Mouse (Mus musculus): ENCODE measurements at regions not wholly inside any gene's neighbourhood (a gene's known extent, or its start where the extent isn't known, plus 50 kb on each side); places are given as distances from the start of the nearest gene placed in this dataset.
A peak's percentile ranks its signal among the peaks of the same experiment; 100 is the strongest.

- Histone ChIP-seq H3K4me3 (ENCODE audit: low read depth, low read length) (no peak overlapping the region), H3K9ac (ENCODE audit: low read length) (no peak overlapping the region), H3K27ac (ENCODE audit: low read depth) (no peak overlapping the region), H3K4me1 (replicated peaks; ENCODE audit: control insufficient read depth, insufficient read depth, low read length) (no peaks in the 10 kb centered on the region), H3K9me3 (ENCODE audit: control insufficient read depth, low read length) (no peaks in the 10 kb centered on the region), H3K27me3 (replicated peaks; ENCODE audit: control insufficient read depth, insufficient read depth, low read length) (no peaks in the 10 kb centered on the region), H3K36me3 (ENCODE audit: control insufficient read depth, insufficient read depth, low read length) (no peaks in the 10 kb centered on the region), H3K4me2 (ENCODE audit: low read length) (no peak overlapping the region)
- DNase-seq (ENCODE audit: low spot score) (no peak), ATAC-seq (replicated peaks; ENCODE audit: low FRiP score, low TSS enrichment, low read depth) (no peak)
- 59% methylated on average over 2 of the region's 2 CpGs for WGBS
Measured at GRCm38 (mm10) chr13:99741981-99742380, 158.9 kb downstream of the Cartpt start.

- no peak for DNase-seq (ENCODE audit: low spot score)
- ATAC-seq (replicated peaks; ENCODE audit: low FRiP score, low TSS enrichment, low read depth), result no peak
Measured at GRCm38 (mm10) chr13:99739420-99739819, 161.5 kb downstream of the Cartpt start.

GRCm38 (mm10) chr13:99737271-99737670 is 163.6 kb downstream of the Cartpt start:
- Histone ChIP-seq H3K27ac (ENCODE audit: low read depth) (no peak overlapping the region), H3K4me2 (ENCODE audit: low read length) (no peak overlapping the region), H3K27me3 (replicated peaks; ENCODE audit: control insufficient read depth, insufficient read depth, low read length) (no peaks in the 10 kb centered on the region), H3K4me3 (ENCODE audit: low read depth, low read length) (no peak overlapping the region), H3K36me3 (ENCODE audit: control insufficient read depth, insufficient read depth, low read length) (no peaks in the 10 kb centered on the region), H3K9ac (ENCODE audit: low read length) (no peak overlapping the region), H3K4me1 (replicated peaks; ENCODE audit: control insufficient read depth, insufficient read depth, low read length) (no peaks in the 10 kb centered on the region), H3K9me3 (ENCODE audit: control insufficient read depth, low read length) (no peaks in the 10 kb centered on the region)
- 88% methylated on average over 3 of the region's 3 CpGs for WGBS
- no peak for ATAC-seq (replicated peaks; ENCODE audit: low FRiP score, low TSS enrichment, low read depth)
- DNase-seq (ENCODE audit: low spot score), result no peak

More at GRCm38 (mm10) chr13:99739420-99739819, 161.5 kb downstream of the Cartpt start:
- no peak overlapping the region for H3K4me2 ChIP-seq (ENCODE audit: low read length)
- no peaks in the 10 kb centered on the region for H3K36me3 ChIP-seq (ENCODE audit: control insufficient read depth, insufficient read depth, low read length)
- H3K27ac ChIP-seq (ENCODE audit: low read depth), result no peak overlapping the region
- no peaks in the 10 kb centered on the region for H3K9me3 ChIP-seq (ENCODE audit: control insufficient read depth, low read length)
- 59% methylated on average over 1 of the region's 1 CpGs for WGBS
- no peak overlapping the region for H3K4me3 ChIP-seq (ENCODE audit: low read depth, low read length)
- no peaks in the 10 kb centered on the region for H3K27me3 ChIP-seq (replicated peaks; ENCODE audit: control insufficient read depth, insufficient read depth, low read length)
- no peaks in the 10 kb centered on the region for H3K4me1 ChIP-seq (replicated peaks; ENCODE audit: control insufficient read depth, insufficient read depth, low read length)
- H3K9ac ChIP-seq (ENCODE audit: low read length), result no peak overlapping the region

GRCm38 (mm10) chr13:99729145-99729544 is 171.7 kb downstream of the Cartpt start:
- Histone ChIP-seq H3K27ac (ENCODE audit: low read depth) (peak overlapping the region; percentile 25; the same call in 1 of the 2 replicates), H3K4me2 (ENCODE audit: low read length) (no peak overlapping the region), H3K4me3 (ENCODE audit: low read depth, low read length) (no peak overlapping the region), H3K9me3 (ENCODE audit: control insufficient read depth, low read length) (no peaks in the 10 kb centered on the region), H3K4me1 (replicated peaks; ENCODE audit: control insufficient read depth, insufficient read depth, low read length) (peaks cover 8% of the 10 kb centered on the region), H3K27me3 (replicated peaks; ENCODE audit: control insufficient read depth, insufficient read depth, low read length) (no peaks in the 10 kb centered on the region), H3K9ac (ENCODE audit: low read length) (no peak overlapping the region), H3K36me3 (ENCODE audit: control insufficient read depth, insufficient read depth, low read length) (no peaks in the 10 kb centered on the region)
- ATAC-seq (replicated peaks; ENCODE audit: low FRiP score, low TSS enrichment, low read depth) (peak; percentile 32; the same call in 1 of the 2 replicates), DNase-seq (ENCODE audit: low spot score) (no peak)
- 21% methylated on average over 5 of the region's 5 CpGs for WGBS

GRCm38 (mm10) chr13:99724245-99724644 is 176.6 kb downstream of the Cartpt start:
- 46% methylated on average over 7 of the region's 7 CpGs for WGBS
- DNase-seq (ENCODE audit: low spot score) (no peak), ATAC-seq (replicated peaks; ENCODE audit: low FRiP score, low TSS enrichment, low read depth) (no peak)
- Histone ChIP-seq H3K27ac (ENCODE audit: low read depth) (no peak overlapping the region), H3K4me1 (replicated peaks; ENCODE audit: control insufficient read depth, insufficient read depth, low read length) (peaks cover 6% of the 10 kb centered on the region), H3K27me3 (replicated peaks; ENCODE audit: control insufficient read depth, insufficient read depth, low read length) (no peaks in the 10 kb centered on the region), H3K36me3 (ENCODE audit: control insufficient read depth, insufficient read depth, low read length) (no peaks in the 10 kb centered on the region), H3K9ac (ENCODE audit: low read length) (no peak overlapping the region), H3K4me2 (ENCODE audit: low read length) (no peak overlapping the region), H3K4me3 (ENCODE audit: low read depth, low read length) (no peak overlapping the region), H3K9me3 (ENCODE audit: control insufficient read depth, low read length) (no peaks in the 10 kb centered on the region)

GRCm38 (mm10) chr13:99723237-99723981 is 177.5 kb downstream of the Cartpt start:
- no peak for DNase-seq (ENCODE audit: low spot score)
- ATAC-seq (replicated peaks; ENCODE audit: low FRiP score, low TSS enrichment, low read depth), result no peak
- no peaks in the 10 kb centered on the region for H3K4me1 ChIP-seq (replicated peaks; ENCODE audit: control insufficient read depth, insufficient read depth, low read length)
- no peaks in the 10 kb centered on the region for H3K36me3 ChIP-seq (ENCODE audit: control insufficient read depth, insufficient read depth, low read length)
- 79% methylated on average over 5 of the region's 5 CpGs for WGBS
- no peaks in the 10 kb centered on the region for H3K9me3 ChIP-seq (ENCODE audit: control insufficient read depth, low read length)
- H3K9ac ChIP-seq (ENCODE audit: low read length), result no peak overlapping the region
- no peaks in the 10 kb centered on the region for H3K27me3 ChIP-seq (replicated peaks; ENCODE audit: control insufficient read depth, insufficient read depth, low read length)
- no peak overlapping the region for H3K4me3 ChIP-seq (ENCODE audit: low read depth, low read length)
- H3K4me2 ChIP-seq (ENCODE audit: low read length), result no peak overlapping the region
- no peak overlapping the region for H3K27ac ChIP-seq (ENCODE audit: low read depth)

GRCm38 (mm10) chr13:99720566-99720965 is 180.3 kb downstream of the Cartpt start:
- H3K4me2 ChIP-seq (ENCODE audit: low read length), result no peak overlapping the region
- WGBS, result 59% methylated on average over 3 of the region's 3 CpGs
- no peak overlapping the region for H3K9ac ChIP-seq (ENCODE audit: low read length)
- H3K4me1 ChIP-seq (replicated peaks; ENCODE audit: control insufficient read depth, insufficient read depth, low read length), result no peaks in the 10 kb centered on the region
- H3K9me3 ChIP-seq (ENCODE audit: control insufficient read depth, low read length), result no peaks in the 10 kb centered on the region
- H3K36me3 ChIP-seq (ENCODE audit: control insufficient read depth, insufficient read depth, low read length), result no peaks in the 10 kb centered on the region
- ATAC-seq (replicated peaks; ENCODE audit: low FRiP score, low TSS enrichment, low read depth) (no peak), DNase-seq (ENCODE audit: low spot score) (no peak)
- H3K27me3 ChIP-seq (replicated peaks; ENCODE audit: control insufficient read depth, insufficient read depth, low read length), result no peaks in the 10 kb centered on the region
- H3K4me3 ChIP-seq (ENCODE audit: low read depth, low read length), result no peak overlapping the region
- H3K27ac ChIP-seq (ENCODE audit: low read depth), result no peak overlapping the region

GRCm38 (mm10) chr13:99696559-99696890 is 180.2 kb upstream of the Map1b start:
- Histone ChIP-seq H3K27me3 (replicated peaks; ENCODE audit: control insufficient read depth, insufficient read depth, low read length) (no peaks in the 10 kb centered on the region), H3K9ac (ENCODE audit: low read length) (no peak overlapping the region), H3K9me3 (ENCODE audit: control insufficient read depth, low read length) (no peaks in the 10 kb centered on the region), H3K4me3 (ENCODE audit: low read depth, low read length) (no peak overlapping the region), H3K27ac (ENCODE audit: low read depth) (no peak overlapping the region), H3K4me1 (replicated peaks; ENCODE audit: control insufficient read depth, insufficient read depth, low read length) (no peaks in the 10 kb centered on the region), H3K4me2 (ENCODE audit: low read length) (no peak overlapping the region), H3K36me3 (ENCODE audit: control insufficient read depth, insufficient read depth, low read length) (no peaks in the 10 kb centered on the region)
- ATAC-seq (replicated peaks; ENCODE audit: low FRiP score, low TSS enrichment, low read depth) (no peak), DNase-seq (ENCODE audit: low spot score) (peak; percentile 45)
- WGBS, result 47% methylated on average over 3 of the region's 3 CpGs

- DNase-seq (ENCODE audit: low spot score) (peak; percentile 47), ATAC-seq (replicated peaks; ENCODE audit: low FRiP score, low TSS enrichment, low read depth) (no peak)
- Histone ChIP-seq H3K27ac (ENCODE audit: low read depth) (no peak overlapping the region), H3K27me3 (replicated peaks; ENCODE audit: control insufficient read depth, insufficient read depth, low read length) (no peaks in the 10 kb centered on the region), H3K9me3 (ENCODE audit: control insufficient read depth, low read length) (no peaks in the 10 kb centered on the region), H3K9ac (ENCODE audit: low read length) (no peak overlapping the region), H3K4me1 (replicated peaks; ENCODE audit: control insufficient read depth, insufficient read depth, low read length) (no peaks in the 10 kb centered on the region), H3K36me3 (ENCODE audit: control insufficient read depth, insufficient read depth, low read length) (no peaks in the 10 kb centered on the region), H3K4me3 (ENCODE audit: low read depth, low read length) (no peak overlapping the region), H3K4me2 (ENCODE audit: low read length) (no peak overlapping the region)
- 70% methylated on average over 7 of the region's 7 CpGs for WGBS
Measured at GRCm38 (mm10) chr13:99695874-99696558, 179.7 kb upstream of the Map1b start.

Measured in intestine, embryonic 14.5 days (tissue).